Mouse (Mus musculus) cerebellum, adult 2 months (tissue): ENCODE data around the gene Olfr183.
"Not testable (repeated sequence)": the region's sequence is repeated elsewhere in the genome, so short reads cannot be mapped to it uniquely, and the experiment has no call there.

ENCODE experiments used
- CTCF ChIP-seq: fragments of 200-500 bp; IDR thresholded peaks from 2 replicates; pipeline ENCODE4 v1.5.1; 2011; ENCODE audit warnings: low read depth, mild to moderate bottlenecking, control low read depth, low read length, moderate library complexity, borderline replicate concordance; ENCODE audit not compliant: insufficient read depth
- POLR2A ChIP-seq: fragments of 200-500 bp; IDR thresholded peaks from 2 replicates; pipeline ENCODE4 v1.6.1; 2011; ENCODE audit warnings: low read length, control low read depth, borderline replicate concordance; ENCODE audit not compliant: insufficient read depth

- TF ChIP-seq CTCF, POLR2A: not testable (repeated sequence)
Measured at GRCm38 (mm10) chr16:59049286-59049685, 54.1 kb downstream of the Olfr183 start.
